Mouse (Mus musculus) c-Kit-positive CD71-positive TER-119-positive erythroid progenitor cells, embryonic 14.5 days (primary cell): ENCODE results near the gene Esrrb.

Experiments used
- DNase-seq: peaks from one replicate; pipeline ENCODE4 v3.0.0-alpha.2; 2013; ENCODE audit warnings: low spot score

Gene Esrrb

GRCm38 (mm10) chr12:86422166-86422910, 61.4 kb downstream of the Esrrb start:
- no peak for DNase-seq

- DNase-seq = no peak
Observed at GRCm38 (mm10) chr12:86423102-86423501, 62.2 kb downstream of the Esrrb start.

- no peak for DNase-seq
Observed at GRCm38 (mm10) chr12:86427585-86427984, 66.7 kb downstream of the Esrrb start.

- no peak for DNase-seq
Observed at GRCm38 (mm10) chr12:86431671-86432070, 70.8 kb downstream of the Esrrb start.

- DNase-seq = peak; percentile 18
Observed at GRCm38 (mm10) chr12:86433371-86433821, 72.5 kb downstream of the Esrrb start.

- no peak for DNase-seq
Observed at GRCm38 (mm10) chr12:86435651-86436050, 74.7 kb downstream of the Esrrb start.

- no peak for DNase-seq
Observed at GRCm38 (mm10) chr12:86450848-86451247, 89.9 kb downstream of the Esrrb start.

- DNase-seq = no peak
Observed at GRCm38 (mm10) chr12:86455009-86455408, 94.1 kb downstream of the Esrrb start.

- no peak for DNase-seq
Observed at GRCm38 (mm10) chr12:86462742-86463470, 102.0 kb downstream of the Esrrb start.

GRCm38 (mm10) chr12:86464385-86464784, 103.5 kb downstream of the Esrrb start:
- DNase-seq = no peak

- no peak for DNase-seq
Observed at GRCm38 (mm10) chr12:86466180-86466579, 105.3 kb downstream of the Esrrb start.

- DNase-seq = peak; percentile 2
Observed at GRCm38 (mm10) chr12:86469919-86470318, 109.0 kb downstream of the Esrrb start.

GRCm38 (mm10) chr12:86470912-86471311, 110.0 kb downstream of the Esrrb start:
- no peak for DNase-seq

GRCm38 (mm10) chr12:86473630-86474029, 112.7 kb downstream of the Esrrb start:
- no peak for DNase-seq

GRCm38 (mm10) chr12:86475994-86476393, 115.1 kb downstream of the Esrrb start:
- no peak for DNase-seq

- DNase-seq = no peak
Observed at GRCm38 (mm10) chr12:86478908-86479307, 118.0 kb downstream of the Esrrb start.

GRCm38 (mm10) chr12:86482029-86482428, 121.1 kb downstream of the Esrrb start:
- DNase-seq = no peak

GRCm38 (mm10) chr12:86483413-86483841, 122.5 kb downstream of the Esrrb start:
- DNase-seq = no peak

GRCm38 (mm10) chr12:86488005-86488404, 127.1 kb downstream of the Esrrb start:
- no peak for DNase-seq

GRCm38 (mm10) chr12:86490052-86490451, 129.1 kb downstream of the Esrrb start:
- no peak for DNase-seq

- no peak for DNase-seq
Observed at GRCm38 (mm10) chr12:86491500-86491899, 130.6 kb downstream of the Esrrb start.

- DNase-seq = no peak
Observed at GRCm38 (mm10) chr12:86492822-86493221, 131.9 kb downstream of the Esrrb start.

- DNase-seq = no peak
Observed at GRCm38 (mm10) chr12:86497126-86497525, 136.2 kb downstream of the Esrrb start.
